Mouse (Mus musculus): ENCODE measurements around the gene C130073F10Rik. TPM values are rescaled to one million over a fixed set of nuclear protein-coding genes. Genes with fewer than 3 reads are reported as not detected.
"Not testable (repeated sequence)": the region's sequence is repeated elsewhere in the genome, so short reads cannot be mapped to it uniquely, and the experiment has no call there.

The C130073F10Rik gene
- not detected in 2 replicates for polyA plus RNA-seq (2015; fragmentation: Nextera tagmentation; extraction: Ambion mirVana)

GRCm38 (mm10) chr4:101893656-101894420 lies at the start of gene C130073F10Rik:
Gene C130073F10Rik (minus strand): TSS chr4:101893789.
- Histone ChIP-seq H3K4me1 (replicated peaks) (no peaks in the 10 kb centered on the region), H3K9me3 (no peaks in the 10 kb centered on the region), H3K9ac (no peak within 1 kb of the TSS), H3K36me3 (no peaks in the 10 kb centered on the region), H3K27me3 (no peaks in the 10 kb centered on the region), H3K4me3 (no peak within 1 kb of the TSS), H3K4me2 (no peak within 1 kb of the TSS), H3K27ac (no peak within 1 kb of the TSS)
- no peak for ATAC-seq (ENCODE audit: low FRiP score)
- 92% methylated on average over 7 of the region's 7 CpGs for WGBS

- WGBS: 90% methylated on average over 2 of the region's 2 CpGs
Measured at GRCm38 (mm10) chr4:101940107-101940506, 46.5 kb upstream of the C130073F10Rik start, which contains the start of gene Gm12794. Gene Gm12794 (plus strand): TSS chr4:101940407.

GRCm38 (mm10) chr4:101908821-101909220 lies 15.2 kb upstream of the C130073F10Rik start, which contains the start of gene Gm12800:
Gene Gm12800 (plus strand): TSS chr4:101909121.
- not testable (repeated sequence) for ATAC-seq (ENCODE audit: low FRiP score)

More at GRCm38 (mm10) chr4:101940107-101940506, 46.5 kb upstream of the C130073F10Rik start, which contains the start of gene Gm12794:
- H3K9ac ChIP-seq; H3K27ac ChIP-seq; H3K4me2 ChIP-seq; H3K27me3 ChIP-seq; ATAC-seq (ENCODE audit: low FRiP score); H3K4me1 ChIP-seq (replicated peaks); H3K4me3 ChIP-seq; H3K9me3 ChIP-seq; H3K36me3 ChIP-seq: not testable (repeated sequence)

DNA sequence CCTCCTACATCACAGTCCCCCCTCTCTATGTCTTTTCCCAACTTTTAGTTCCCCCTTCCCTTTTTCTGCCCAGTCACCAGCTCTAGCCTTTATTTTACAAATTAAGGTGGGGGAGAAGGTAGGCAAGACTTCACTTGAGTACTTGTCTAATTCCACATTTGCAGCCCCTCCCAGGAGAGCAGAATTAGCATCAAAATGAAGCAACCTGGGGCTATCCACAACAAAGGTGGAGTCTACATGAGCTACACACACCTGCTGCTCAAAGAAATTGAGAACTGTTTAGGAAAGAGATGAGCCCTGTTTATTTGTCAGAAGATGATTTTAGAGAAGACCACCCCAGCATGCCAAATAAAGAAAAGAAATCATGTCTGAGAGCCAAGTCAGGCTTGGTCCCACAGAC lies 4.2 kb downstream of the C130073F10Rik start:
- no peaks in the 10 kb centered on the region for H3K4me1 ChIP-seq (replicated peaks)
- H3K4me3 ChIP-seq: no peak overlapping the region

More at GRCm38 (mm10) chr4:101908821-101909220, 15.2 kb upstream of the C130073F10Rik start, which contains the start of gene Gm12800:
- H3K36me3 ChIP-seq; H3K27me3 ChIP-seq; H3K27ac ChIP-seq; H3K9ac ChIP-seq; H3K4me1 ChIP-seq (replicated peaks); H3K4me3 ChIP-seq; H3K9me3 ChIP-seq; H3K4me2 ChIP-seq: not testable (repeated sequence)
- 86% methylated on average over 2 of the region's 2 CpGs for WGBS

GRCm38 (mm10) chr4:101883641-101884040 lies 9.9 kb downstream of the C130073F10Rik start:
- Histone ChIP-seq H3K36me3 (no peaks in the 10 kb centered on the region), H3K9me3 (no peaks in the 10 kb centered on the region), H3K9ac (no peak overlapping the region), H3K27me3 (no peaks in the 10 kb centered on the region), H3K4me2 (no peak overlapping the region), H3K4me3 (no peak overlapping the region), H3K27ac (no peak overlapping the region), H3K4me1 (replicated peaks) (no peaks in the 10 kb centered on the region)
- no peak for ATAC-seq (ENCODE audit: low FRiP score)
- 50% methylated on average over 3 of the region's 3 CpGs for WGBS

More for the DNA sequence above, 4.2 kb downstream of the C130073F10Rik start:
- no peak overlapping the region for H3K9ac ChIP-seq
- H3K9me3 ChIP-seq: no peaks in the 10 kb centered on the region
- H3K36me3 ChIP-seq: no peaks in the 10 kb centered on the region
- no peak for ATAC-seq (ENCODE audit: low FRiP score)
- no peaks in the 10 kb centered on the region for H3K27me3 ChIP-seq
- H3K27ac ChIP-seq: no peak overlapping the region
- no peak overlapping the region for H3K4me2 ChIP-seq

- H3K36me3 ChIP-seq; H3K27me3 ChIP-seq; H3K4me3 ChIP-seq; H3K4me1 ChIP-seq (replicated peaks); H3K4me2 ChIP-seq; H3K9me3 ChIP-seq; H3K27ac ChIP-seq; H3K9ac ChIP-seq; ATAC-seq (ENCODE audit: low FRiP score): not testable (repeated sequence)
- WGBS: 91% methylated on average over 15 of the region's 15 CpGs
Measured at GRCm38 (mm10) chr4:101875687-101876086, 17.9 kb downstream of the C130073F10Rik start.

DNA sequence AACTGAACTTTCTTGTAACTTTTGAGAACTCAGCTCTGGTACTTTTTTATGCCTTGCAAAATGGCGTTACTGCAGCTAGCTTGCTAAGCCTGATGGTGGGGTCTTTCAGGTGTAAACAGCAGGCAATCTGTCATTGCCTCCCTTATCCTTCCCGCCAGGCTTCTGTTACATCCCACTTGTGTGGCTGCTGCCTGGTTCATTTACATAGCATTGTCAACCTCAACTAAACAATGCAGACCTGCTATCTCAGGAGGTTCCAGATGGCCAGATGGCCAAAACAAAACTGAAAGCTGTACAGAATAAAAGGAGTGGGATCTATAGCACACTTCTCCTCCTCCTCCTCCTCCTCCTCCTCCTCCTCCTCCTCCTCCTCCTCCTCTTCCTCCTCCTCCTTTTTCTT lies 21.6 kb downstream of the C130073F10Rik start:
- not testable (repeated sequence) for ATAC-seq (ENCODE audit: low FRiP score); H3K9me3 ChIP-seq
- 55% methylated on average over 2 of the region's 2 CpGs for WGBS

GRCm38 (mm10) chr4:101862289-101862688 lies 31.3 kb downstream of the C130073F10Rik start:
- H3K36me3 ChIP-seq: no peaks in the 10 kb centered on the region
- no peaks in the 10 kb centered on the region for H3K27me3 ChIP-seq
- WGBS: 89% methylated on average over 6 of the region's 6 CpGs
- H3K4me3 ChIP-seq: no peak overlapping the region
- no peak overlapping the region for H3K4me2 ChIP-seq
- no peak overlapping the region for H3K9ac ChIP-seq
- no peaks in the 10 kb centered on the region for H3K9me3 ChIP-seq
- no peak overlapping the region for H3K27ac ChIP-seq
- ATAC-seq (ENCODE audit: low FRiP score): no peak
- H3K4me1 ChIP-seq (replicated peaks): no peaks in the 10 kb centered on the region

More for the DNA sequence above, 21.6 kb downstream of the C130073F10Rik start:
- H3K4me1 ChIP-seq (replicated peaks); H3K9ac ChIP-seq; H3K36me3 ChIP-seq; H3K4me3 ChIP-seq; H3K4me2 ChIP-seq; H3K27me3 ChIP-seq; H3K27ac ChIP-seq: not testable (repeated sequence)

DNA sequence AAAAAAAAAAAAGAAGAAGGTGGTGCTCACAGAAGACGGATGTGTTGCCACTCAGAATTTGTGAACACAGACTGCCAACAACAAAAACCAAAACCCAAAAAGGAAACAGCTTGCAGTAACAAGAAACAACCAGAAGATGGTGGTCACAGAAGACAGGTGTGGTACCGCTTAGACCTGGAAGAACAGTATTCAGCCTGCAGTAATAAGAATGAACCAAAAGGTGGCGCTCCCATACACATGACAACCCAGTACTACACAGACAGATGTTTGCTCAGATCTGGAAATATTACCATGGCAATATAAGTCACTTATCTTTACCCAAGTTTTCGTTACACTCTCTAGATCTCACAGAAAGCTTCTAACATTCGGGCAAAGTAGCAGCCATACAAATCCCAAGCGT lies 32.7 kb downstream of the C130073F10Rik start:
- Histone ChIP-seq H3K4me3 (no peak overlapping the region), H3K4me1 (replicated peaks) (no peaks in the 10 kb centered on the region), H3K4me2 (no peak overlapping the region), H3K36me3 (no peaks in the 10 kb centered on the region), H3K27me3 (no peaks in the 10 kb centered on the region), H3K9ac (no peak overlapping the region), H3K9me3 (no peaks in the 10 kb centered on the region), H3K27ac (no peak overlapping the region)
- no peak for ATAC-seq (ENCODE audit: low FRiP score)
- WGBS: 47% methylated on average over 6 of the region's 6 CpGs

DNA sequence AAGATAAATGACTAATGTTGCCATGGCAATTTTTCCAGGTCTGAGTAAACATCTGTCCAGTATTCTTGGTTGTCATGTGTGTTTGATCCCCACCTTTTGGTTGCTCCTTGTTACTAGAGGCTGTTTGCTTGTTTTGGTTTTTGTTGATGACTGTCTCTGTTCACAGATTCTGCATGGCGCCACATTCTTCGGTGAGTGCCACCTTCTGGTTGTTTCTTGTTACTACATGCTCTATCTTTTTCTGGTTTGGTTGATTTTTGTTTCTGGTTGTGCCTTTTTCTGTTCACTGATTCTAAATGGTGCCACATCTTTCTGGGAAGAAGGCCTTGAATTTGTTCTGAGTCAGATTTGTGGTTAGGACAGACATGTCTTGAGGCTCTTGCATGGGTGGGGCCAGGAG lies 42.7 kb downstream of the C130073F10Rik start:
- no peak overlapping the region for H3K27ac ChIP-seq
- ATAC-seq (ENCODE audit: low FRiP score): no peak
- WGBS: 63% methylated on average over 2 of the region's 2 CpGs
- H3K4me1 ChIP-seq (replicated peaks): no peaks in the 10 kb centered on the region
- no peak overlapping the region for H3K4me2 ChIP-seq
- H3K9me3 ChIP-seq: peaks cover 7% of the 10 kb centered on the region; the same call in 1 of the 2 replicates
- H3K36me3 ChIP-seq: no peaks in the 10 kb centered on the region
- H3K9ac ChIP-seq: no peak overlapping the region
- no peak overlapping the region for H3K4me3 ChIP-seq
- H3K27me3 ChIP-seq: no peaks in the 10 kb centered on the region

DNA sequence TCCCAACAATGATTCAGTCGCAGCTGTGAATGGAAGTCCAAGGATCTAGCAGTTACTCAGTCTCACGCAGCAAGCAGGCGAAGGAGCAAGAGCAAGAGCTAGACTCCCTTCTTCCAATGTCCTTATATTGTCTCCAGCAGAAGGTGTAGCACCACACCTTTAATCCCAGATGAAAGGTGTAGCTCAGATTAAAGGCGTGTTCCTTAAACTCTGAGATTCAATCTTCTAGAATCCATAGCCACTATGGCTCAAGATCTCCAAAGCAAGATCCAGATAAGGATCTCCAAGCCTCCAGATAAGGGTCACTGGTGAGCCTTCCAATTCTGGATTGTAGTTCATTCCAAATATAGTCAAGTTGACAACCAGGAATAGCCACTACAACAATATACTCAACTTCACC lies 49.7 kb downstream of the C130073F10Rik start, which contains the start of gene B020004J07Rik:
TSS of gene B020004J07Rik (minus strand) at position 101 of the 400 bp plus-strand sequence.
- H3K27me3 ChIP-seq; H3K4me2 ChIP-seq; H3K4me3 ChIP-seq; H3K27ac ChIP-seq; H3K4me1 ChIP-seq (replicated peaks); H3K9ac ChIP-seq; H3K9me3 ChIP-seq; ATAC-seq (ENCODE audit: low FRiP score); H3K36me3 ChIP-seq: not testable (repeated sequence)
- WGBS: over 99% methylated on average over 4 of the region's 4 CpGs
